Mouse (Mus musculus): Measurements from ENCODE around the gene Sfxn5. TPM values are rescaled to one million over a fixed set of nuclear protein-coding genes. Genes with fewer than 3 reads are reported as not detected.

Sfxn5 gene
- polyA plus RNA-seq, 1 experiment from 2014 or later: 7.2 TPM

DNA sequence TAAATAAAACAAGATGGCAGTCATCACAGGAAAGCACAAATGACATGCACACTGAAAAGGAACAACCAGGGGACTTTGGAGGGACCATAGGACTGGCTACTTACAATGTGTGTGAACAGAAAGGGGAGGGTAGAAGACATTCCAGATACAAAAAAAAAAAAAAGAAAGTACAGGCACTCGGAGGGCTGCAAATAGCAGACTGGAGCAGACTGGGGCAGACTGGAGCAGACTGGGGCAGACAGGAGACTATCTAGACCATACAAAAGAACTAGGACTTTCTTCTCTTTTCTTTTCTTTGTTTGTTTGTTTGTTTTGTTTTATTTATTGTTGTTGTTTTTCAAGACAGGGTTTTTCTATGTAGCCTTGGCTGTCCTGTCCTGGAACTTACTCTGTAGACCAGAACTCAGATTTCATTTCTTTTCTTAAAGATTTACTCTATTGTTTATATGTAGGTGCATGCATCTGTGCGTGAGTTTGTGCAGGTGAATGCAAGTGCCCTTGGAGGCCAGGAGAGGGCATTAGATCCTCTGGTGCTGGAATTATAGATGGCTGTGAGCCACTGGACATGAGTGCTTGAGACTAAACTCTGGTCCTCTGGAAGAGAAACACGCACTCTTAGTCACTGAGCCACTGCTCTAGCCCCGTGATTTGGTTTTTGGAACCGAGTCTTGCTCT lies 30.1 kb upstream of the Sfxn5 start:
- no peak for ATAC-seq (ENCODE audit: insufficient number of reproducible peaks, insufficient read depth, low FRiP score, low TSS enrichment)
- H3K36me3 ChIP-seq: no peaks in the 10 kb centered on the region
- H3K4me1 ChIP-seq: peaks cover 7% of the 10 kb centered on the region; the same call in 1 of the 2 replicates
- WGBS: 89% methylated on average over 5 of the region's 5 CpGs
- H3K9me3 ChIP-seq: no peaks in the 10 kb centered on the region
- no peak overlapping the region for H3K9ac ChIP-seq
- H3K27me3 ChIP-seq: no peaks in the 10 kb centered on the region
- H3K4me2 ChIP-seq (replicated peaks): no peak overlapping the region
- H3K4me3 ChIP-seq: no peak overlapping the region
- H3K27ac ChIP-seq: no peak overlapping the region

DNA sequence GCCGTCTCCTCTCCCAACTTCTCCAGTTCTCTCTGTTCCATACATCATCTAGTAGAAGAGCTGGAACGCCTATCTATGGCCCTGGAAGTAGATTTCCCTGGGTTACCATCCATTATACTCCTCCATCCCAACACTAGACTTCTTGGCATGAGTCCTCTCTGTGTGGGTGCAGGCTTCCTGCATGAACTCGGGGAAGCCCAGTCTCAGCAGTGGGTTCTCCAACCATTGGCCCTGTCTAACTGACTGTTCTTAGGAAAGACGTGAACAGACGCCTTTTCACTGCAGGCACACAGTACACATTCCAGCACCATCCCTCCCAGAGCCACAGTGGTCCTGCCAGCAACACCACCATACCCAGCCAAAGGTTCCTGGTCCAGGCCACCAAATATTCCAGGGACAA lies 29.4 kb upstream of the Sfxn5 start:
- Histone ChIP-seq H3K27ac (no peak overlapping the region), H3K4me2 (replicated peaks) (no peak overlapping the region), H3K4me1 (peaks cover 7% of the 10 kb centered on the region; the same call in 1 of the 2 replicates), H3K4me3 (no peak overlapping the region), H3K9me3 (no peaks in the 10 kb centered on the region), H3K9ac (no peak overlapping the region), H3K36me3 (no peaks in the 10 kb centered on the region), H3K27me3 (no peaks in the 10 kb centered on the region)
- WGBS: 79% methylated on average over 5 of the region's 5 CpGs
- ATAC-seq (ENCODE audit: insufficient number of reproducible peaks, insufficient read depth, low FRiP score, low TSS enrichment): no peak

DNA sequence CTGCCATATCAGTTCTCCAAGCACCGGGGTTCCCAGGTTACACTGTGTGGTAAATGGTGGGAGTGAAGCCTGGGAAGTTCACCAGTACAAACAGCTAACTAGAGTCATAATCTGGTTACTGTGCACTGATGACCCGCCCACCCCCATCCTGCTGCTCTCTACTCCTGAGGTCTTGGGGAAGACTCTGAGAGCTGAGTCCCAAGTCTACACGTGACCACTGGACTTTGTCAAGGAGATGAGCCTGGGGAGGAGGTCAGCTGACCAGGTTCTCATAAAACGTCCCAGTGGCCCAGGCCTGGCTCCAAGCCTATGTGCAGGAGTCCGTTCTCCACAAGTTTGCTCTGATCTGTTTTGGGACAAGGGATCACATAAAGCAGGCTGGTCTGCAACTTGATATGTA lies 27.1 kb upstream of the Sfxn5 start:
- ATAC-seq (ENCODE audit: insufficient number of reproducible peaks, insufficient read depth, low FRiP score, low TSS enrichment): no peak
- Histone ChIP-seq H3K4me2 (replicated peaks) (no peak overlapping the region), H3K36me3 (no peaks in the 10 kb centered on the region), H3K4me3 (no peak overlapping the region), H3K9ac (no peak overlapping the region), H3K27ac (no peak overlapping the region), H3K9me3 (no peaks in the 10 kb centered on the region), H3K27me3 (no peaks in the 10 kb centered on the region), H3K4me1 (no peaks in the 10 kb centered on the region)
- WGBS: 87% methylated on average over 5 of the region's 5 CpGs

DNA sequence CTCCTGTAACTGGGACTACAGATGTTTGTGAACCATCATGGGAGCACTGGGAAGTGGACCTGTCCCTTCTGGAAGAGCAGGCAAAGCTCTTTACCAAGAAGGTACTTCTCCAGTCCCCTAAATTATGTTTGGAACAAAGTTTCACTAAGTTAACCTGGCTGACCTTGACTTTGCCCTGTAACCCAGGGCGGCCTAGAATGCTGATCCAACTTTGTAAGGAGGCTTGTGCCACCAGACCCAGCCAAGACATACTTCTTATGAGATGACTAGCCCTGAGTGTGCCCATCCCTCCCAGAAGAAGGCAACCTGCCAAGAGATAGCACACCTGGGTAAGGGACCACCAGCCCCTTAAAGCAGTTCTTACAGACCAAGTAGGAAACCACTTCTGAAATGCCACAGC lies 25.7 kb upstream of the Sfxn5 start:
- ATAC-seq (ENCODE audit: insufficient number of reproducible peaks, insufficient read depth, low FRiP score, low TSS enrichment): no peak
- Histone ChIP-seq H3K27ac (no peak overlapping the region), H3K9ac (no peak overlapping the region), H3K4me1 (no peaks in the 10 kb centered on the region), H3K9me3 (no peaks in the 10 kb centered on the region), H3K36me3 (no peaks in the 10 kb centered on the region), H3K27me3 (no peaks in the 10 kb centered on the region), H3K4me2 (replicated peaks) (no peak overlapping the region), H3K4me3 (no peak overlapping the region)
- 81% methylated on average over 1 of the region's 1 CpGs for WGBS

DNA sequence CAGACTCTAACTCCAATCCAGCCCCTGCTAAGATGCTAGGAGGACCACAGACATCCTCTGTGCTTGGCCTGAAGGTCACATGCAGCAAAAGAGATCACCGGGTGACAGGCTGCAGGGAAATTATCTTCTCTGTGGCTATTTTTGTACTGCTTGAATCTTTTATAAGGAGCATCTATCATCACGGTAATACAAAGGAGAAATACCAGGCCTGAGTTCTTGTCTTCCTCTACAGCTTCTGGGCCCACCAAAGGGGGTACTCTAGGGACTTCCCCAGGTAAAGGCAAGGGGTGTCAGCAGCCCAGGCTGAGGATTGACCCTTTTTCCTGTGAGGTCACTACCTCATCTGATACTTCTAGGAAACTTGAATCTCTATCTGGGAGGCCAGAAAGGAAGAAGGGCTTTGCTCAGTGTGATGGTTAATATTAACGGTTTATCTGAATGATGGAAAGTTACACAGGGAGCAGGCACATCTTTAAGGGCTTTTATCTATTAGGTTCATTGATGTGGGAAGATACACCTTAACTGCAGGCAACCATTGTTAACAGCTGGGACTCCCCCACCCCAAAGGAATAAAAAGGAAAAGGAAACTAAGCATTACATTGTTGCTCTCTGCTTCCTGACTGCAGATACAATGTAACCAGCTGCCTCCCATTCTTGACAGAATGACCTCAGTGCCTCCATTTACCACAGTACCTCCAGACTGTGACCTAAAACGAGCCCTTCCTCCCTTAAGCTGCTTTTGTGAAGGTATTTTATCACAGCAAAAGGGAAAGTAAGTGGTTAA lies 23.7 kb upstream of the Sfxn5 start:
- WGBS: 65% methylated on average over 4 of the region's 4 CpGs

DNA sequence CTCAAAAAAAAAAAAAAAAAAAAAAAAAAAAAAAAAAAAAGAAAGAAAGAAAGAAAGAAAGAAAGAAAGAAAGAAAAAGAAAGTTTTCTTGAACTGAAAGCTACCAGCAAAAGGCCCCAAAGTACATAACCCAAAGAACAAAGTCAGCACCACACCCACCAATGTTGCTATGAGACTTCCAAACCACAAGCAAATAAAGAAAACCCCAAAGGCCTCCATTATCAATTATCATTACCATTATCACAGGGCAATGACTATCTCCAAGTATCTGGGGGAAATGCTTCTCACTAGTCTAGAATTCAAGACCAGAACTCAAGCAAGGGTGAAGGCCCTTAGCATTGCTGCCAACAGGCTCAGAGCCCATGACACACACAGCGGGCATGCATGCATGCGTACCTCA lies 22.5 kb upstream of the Sfxn5 start:
- Histone ChIP-seq H3K4me1 (no peaks in the 10 kb centered on the region), H3K36me3 (no peaks in the 10 kb centered on the region), H3K4me2 (replicated peaks) (no peak overlapping the region), H3K9ac (no peak overlapping the region), H3K27ac (no peak overlapping the region), H3K27me3 (no peaks in the 10 kb centered on the region), H3K9me3 (no peaks in the 10 kb centered on the region), H3K4me3 (no peak overlapping the region)
- WGBS: 94% methylated on average over 2 of the region's 2 CpGs
- ATAC-seq (ENCODE audit: insufficient number of reproducible peaks, insufficient read depth, low FRiP score, low TSS enrichment): no peak

More for the DNA sequence above, 23.7 kb upstream of the Sfxn5 start:
- H3K27ac ChIP-seq: no peak overlapping the region
- H3K4me1 ChIP-seq: no peaks in the 10 kb centered on the region
- no peak overlapping the region for H3K4me3 ChIP-seq
- H3K36me3 ChIP-seq: no peaks in the 10 kb centered on the region
- no peak overlapping the region for H3K4me2 ChIP-seq (replicated peaks)
- no peak overlapping the region for H3K9ac ChIP-seq
- no peak for ATAC-seq (ENCODE audit: insufficient number of reproducible peaks, insufficient read depth, low FRiP score, low TSS enrichment)
- H3K27me3 ChIP-seq: no peaks in the 10 kb centered on the region
- H3K9me3 ChIP-seq: no peaks in the 10 kb centered on the region

DNA sequence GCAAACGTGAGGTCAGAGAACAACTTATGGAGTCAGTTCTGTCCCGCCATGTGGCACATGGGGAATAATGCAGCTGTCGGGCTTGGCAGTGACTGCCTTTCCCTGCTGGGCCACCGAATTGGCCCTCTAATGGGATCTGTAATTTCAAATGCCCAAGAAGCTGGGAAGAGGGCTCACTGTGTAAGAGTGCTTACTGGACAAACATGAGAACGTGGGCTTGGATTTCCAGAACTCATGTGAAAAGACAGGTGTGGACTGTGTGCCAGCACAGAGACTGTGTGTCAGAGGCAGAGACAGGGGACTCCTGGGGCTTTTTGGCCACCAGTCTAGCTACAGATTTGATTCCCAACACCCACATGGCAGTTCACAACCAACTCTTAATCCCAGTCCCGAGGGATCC lies 21.5 kb upstream of the Sfxn5 start:
- Histone ChIP-seq H3K9ac (no peak overlapping the region), H3K9me3 (no peaks in the 10 kb centered on the region), H3K4me1 (no peaks in the 10 kb centered on the region), H3K4me3 (no peak overlapping the region), H3K4me2 (replicated peaks) (no peak overlapping the region), H3K36me3 (no peaks in the 10 kb centered on the region), H3K27ac (no peak overlapping the region), H3K27me3 (no peaks in the 10 kb centered on the region)
- no peak for ATAC-seq (ENCODE audit: insufficient number of reproducible peaks, insufficient read depth, low FRiP score, low TSS enrichment)
- 72% methylated on average over 6 of the region's 6 CpGs for WGBS

DNA sequence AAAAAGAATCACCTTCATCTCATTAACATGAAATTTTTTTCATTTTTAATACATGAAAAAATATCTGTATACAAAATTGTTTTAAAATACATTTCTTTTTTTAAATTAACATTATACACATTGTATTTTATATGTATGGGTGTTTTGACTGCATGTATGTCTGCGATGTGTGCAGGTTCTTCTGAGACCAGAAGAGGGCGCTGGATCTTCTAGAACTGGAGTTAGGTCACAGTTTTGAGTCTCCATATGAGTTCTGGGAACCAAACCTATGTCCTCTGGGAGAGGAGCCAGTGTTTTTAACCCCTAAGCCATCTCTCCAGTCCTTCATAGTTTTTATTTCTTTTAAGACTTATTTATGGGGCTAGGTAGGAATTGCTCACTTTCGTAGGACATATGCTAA lies 20.5 kb upstream of the Sfxn5 start:
- no peak for ATAC-seq (ENCODE audit: insufficient number of reproducible peaks, insufficient read depth, low FRiP score, low TSS enrichment)
- H3K9ac ChIP-seq: no peak overlapping the region
- H3K4me1 ChIP-seq: no peaks in the 10 kb centered on the region
- no peak overlapping the region for H3K4me2 ChIP-seq (replicated peaks)
- H3K27me3 ChIP-seq: no peaks in the 10 kb centered on the region
- H3K36me3 ChIP-seq: no peaks in the 10 kb centered on the region
- H3K27ac ChIP-seq: no peak overlapping the region
- no peaks in the 10 kb centered on the region for H3K9me3 ChIP-seq
- 65% methylated on average over 3 of the region's 3 CpGs for WGBS
- H3K4me3 ChIP-seq: no peak overlapping the region

DNA sequence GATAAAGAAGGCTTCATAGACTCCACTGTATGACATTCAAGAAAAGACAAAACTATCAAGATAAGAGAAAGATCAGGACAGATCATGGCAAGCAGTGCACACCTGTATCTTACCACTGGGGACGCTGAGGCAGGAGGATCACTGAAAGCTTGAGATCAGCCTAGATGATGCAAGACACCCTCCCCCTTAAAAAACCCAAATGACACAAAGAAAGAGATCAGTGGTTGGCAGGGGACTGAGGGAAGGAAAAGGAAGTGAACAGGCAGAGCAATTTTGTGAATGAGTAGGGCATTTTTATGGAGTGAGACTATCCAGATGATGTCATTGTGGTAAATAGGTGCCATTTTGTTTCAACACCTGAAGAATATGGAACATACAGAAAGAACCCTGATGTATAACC lies 16.9 kb upstream of the Sfxn5 start:
- Histone ChIP-seq H3K27me3 (no peaks in the 10 kb centered on the region), H3K9ac (no peak overlapping the region), H3K4me2 (replicated peaks) (no peak overlapping the region), H3K9me3 (no peaks in the 10 kb centered on the region), H3K36me3 (no peaks in the 10 kb centered on the region; the same call in 1 of the 2 replicates), H3K4me1 (0 out of 2 replicates have a peak, but pooled peaks cover 4% of the 10 kb centered on the region), H3K27ac (no peak overlapping the region), H3K4me3 (no peak overlapping the region)
- WGBS: 89% methylated on average over 1 of the region's 1 CpGs
- no peak for ATAC-seq (ENCODE audit: insufficient number of reproducible peaks, insufficient read depth, low FRiP score, low TSS enrichment)

DNA sequence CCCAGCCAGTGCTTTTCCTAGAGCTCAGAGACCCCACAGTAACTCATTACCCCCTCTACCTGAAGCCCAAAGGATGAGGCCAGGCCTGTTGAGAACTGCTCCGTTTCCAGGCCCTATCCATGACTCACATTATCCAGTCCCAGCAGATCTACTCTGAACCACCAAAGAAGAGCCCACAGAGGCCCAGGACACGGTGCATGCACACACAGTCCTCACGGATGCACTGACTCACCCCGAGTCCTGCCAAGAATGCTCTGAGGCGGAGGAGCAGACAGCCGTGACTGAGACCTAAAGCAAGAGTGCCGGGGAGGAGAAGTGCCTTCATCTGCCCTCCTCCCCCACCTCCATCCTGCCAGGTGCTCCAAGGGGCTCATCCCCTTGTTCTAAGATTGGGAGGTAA lies 16.0 kb upstream of the Sfxn5 start:
- Histone ChIP-seq H3K9ac (no peak overlapping the region), H3K27me3 (no peaks in the 10 kb centered on the region), H3K36me3 (no peaks in the 10 kb centered on the region; the same call in 1 of the 2 replicates), H3K4me2 (replicated peaks) (no peak overlapping the region), H3K4me3 (no peak overlapping the region), H3K27ac (no peak overlapping the region), H3K9me3 (no peaks in the 10 kb centered on the region), H3K4me1 (0 out of 2 replicates have a peak, but pooled peaks cover 4% of the 10 kb centered on the region)
- WGBS: 65% methylated on average over 7 of the region's 7 CpGs
- no peak for ATAC-seq (ENCODE audit: insufficient number of reproducible peaks, insufficient read depth, low FRiP score, low TSS enrichment)

DNA sequence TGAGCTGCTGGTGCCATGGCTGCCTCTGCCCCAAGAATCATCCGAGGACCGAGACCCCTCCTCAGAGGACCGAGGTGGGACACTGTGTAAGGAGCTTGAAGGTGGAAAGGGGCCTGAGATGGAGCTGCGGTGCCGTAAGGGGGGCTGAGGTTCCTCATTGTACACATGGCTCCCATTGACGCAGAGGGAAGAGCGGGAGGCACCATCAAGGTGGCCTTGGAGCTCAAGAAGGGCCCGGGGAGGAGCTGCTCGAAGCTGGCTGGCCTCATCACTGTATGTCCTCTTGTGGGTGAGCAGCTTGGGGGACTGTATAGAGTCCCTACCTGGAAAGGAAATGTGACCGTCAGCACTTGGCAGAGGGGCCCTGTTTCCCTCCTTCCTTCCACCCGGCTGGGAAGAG lies 14.9 kb upstream of the Sfxn5 start:
- no peak overlapping the region for H3K9ac ChIP-seq
- no peak for ATAC-seq (ENCODE audit: insufficient number of reproducible peaks, insufficient read depth, low FRiP score, low TSS enrichment)

DNA sequence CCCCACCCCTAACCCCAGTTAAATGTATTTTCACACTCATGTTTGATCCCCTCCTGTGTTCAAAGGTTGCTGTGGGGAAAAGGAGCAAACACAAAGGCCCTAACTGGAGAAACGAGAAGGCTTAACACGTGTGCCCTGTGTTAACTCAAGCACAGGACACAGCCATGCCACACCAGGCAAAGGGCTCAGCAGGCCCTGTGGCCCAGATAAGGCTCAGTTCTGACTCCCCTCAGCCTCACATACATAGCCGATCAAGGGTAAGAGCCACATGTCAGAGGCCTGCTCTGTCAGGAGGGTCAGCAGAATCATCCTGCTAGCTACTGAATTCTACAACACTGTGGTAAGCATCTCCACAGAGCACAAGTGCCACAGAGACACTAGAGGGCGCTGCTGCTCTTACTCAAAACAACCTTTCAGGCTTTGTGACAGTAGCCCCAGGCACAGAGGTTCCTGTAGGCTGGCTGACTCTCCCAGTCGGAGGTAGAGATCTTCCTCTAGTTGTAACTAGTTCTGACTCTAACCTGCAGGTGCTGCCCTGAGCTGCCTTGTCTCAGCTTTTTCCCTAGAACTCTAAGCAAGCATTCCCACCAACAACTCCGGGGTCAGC lies 12.9 kb upstream of the Sfxn5 start:
- Histone ChIP-seq H3K4me3 (no peak overlapping the region), H3K27me3 (no peaks in the 10 kb centered on the region), H3K9ac (no peak overlapping the region), H3K9me3 (no peaks in the 10 kb centered on the region), H3K4me2 (replicated peaks) (no peak overlapping the region), H3K4me1 (peaks cover 4% of the 10 kb centered on the region; the same call in 1 of the 2 replicates), H3K27ac (no peak overlapping the region), H3K36me3 (peaks cover under 1% of the 10 kb centered on the region; the same call in 1 of the 2 replicates)
- no peak for ATAC-seq (ENCODE audit: insufficient number of reproducible peaks, insufficient read depth, low FRiP score, low TSS enrichment)
- WGBS: 45% methylated on average over 6 of the region's 6 CpGs

More for the DNA sequence above, 14.9 kb upstream of the Sfxn5 start:
- Histone ChIP-seq H3K4me2 (replicated peaks) (no peak overlapping the region), H3K27ac (no peak overlapping the region), H3K9me3 (no peaks in the 10 kb centered on the region), H3K4me3 (no peak overlapping the region), H3K4me1 (peaks cover 4% of the 10 kb centered on the region; the same call in 1 of the 2 replicates), H3K36me3 (no peaks in the 10 kb centered on the region; the same call in 1 of the 2 replicates), H3K27me3 (no peaks in the 10 kb centered on the region)
- WGBS: 82% methylated on average over 11 of the region's 11 CpGs
